Mouse (Mus musculus) frontal cortex, postnatal 14 days (tissue): ENCODE results near the gene Ctnnbl1.
A peak's percentile ranks its signal among the peaks of the same experiment; 100 is the strongest.

ENCODE experiments used
- DNase-seq, 2 experiments: peaks; one replicate each; pipeline ENCODE4 v3.0.0; 2022; ENCODE audit warnings: low spot score in 2 of 2

Gene Ctnnbl1

DNA sequence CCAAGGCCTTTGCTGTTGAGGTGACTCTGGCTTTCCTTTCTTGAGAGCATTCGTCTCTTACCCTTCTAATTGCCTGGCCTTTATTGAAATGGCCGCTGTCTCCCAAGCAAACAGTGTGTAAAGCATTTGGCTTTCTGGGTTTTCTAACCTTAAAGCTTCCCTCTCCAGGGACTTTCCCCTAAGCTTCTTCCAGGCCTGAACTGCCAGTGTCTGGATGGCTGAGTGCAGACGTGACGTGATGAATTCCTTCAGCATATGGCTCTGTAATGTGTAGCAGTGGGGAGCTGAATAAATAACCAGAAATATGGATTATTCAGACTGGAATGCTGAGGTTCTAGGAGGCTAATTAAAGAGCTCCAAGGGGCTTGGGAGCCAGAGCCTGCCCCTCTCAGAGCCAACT lies 84.1 kb downstream of the Ctnnbl1 start:
- peak in 1 of 2 experiments; percentile 2 for DNase-seq

DNA sequence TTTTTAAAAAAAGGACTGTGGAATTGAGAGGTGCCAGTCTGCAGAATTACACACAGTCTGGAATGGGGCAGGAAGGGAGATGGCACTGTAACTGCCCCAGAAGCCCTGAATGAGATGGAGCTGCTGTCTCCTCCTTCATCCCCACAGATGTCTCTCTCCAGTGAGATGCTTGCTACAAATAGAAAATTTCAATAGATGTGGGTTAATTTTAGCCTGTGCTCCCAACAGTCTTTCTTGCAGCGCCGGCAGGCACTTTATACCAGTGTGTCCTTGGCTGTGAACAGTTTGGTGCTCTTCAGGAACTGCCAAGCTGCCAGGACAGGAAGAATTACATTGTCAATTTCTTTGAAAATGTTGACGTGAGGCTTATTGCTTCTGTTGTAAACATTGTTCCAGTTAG lies 86.3 kb downstream of the Ctnnbl1 start:
- peak in 1 of 2 experiments; percentile 3 for DNase-seq

DNA sequence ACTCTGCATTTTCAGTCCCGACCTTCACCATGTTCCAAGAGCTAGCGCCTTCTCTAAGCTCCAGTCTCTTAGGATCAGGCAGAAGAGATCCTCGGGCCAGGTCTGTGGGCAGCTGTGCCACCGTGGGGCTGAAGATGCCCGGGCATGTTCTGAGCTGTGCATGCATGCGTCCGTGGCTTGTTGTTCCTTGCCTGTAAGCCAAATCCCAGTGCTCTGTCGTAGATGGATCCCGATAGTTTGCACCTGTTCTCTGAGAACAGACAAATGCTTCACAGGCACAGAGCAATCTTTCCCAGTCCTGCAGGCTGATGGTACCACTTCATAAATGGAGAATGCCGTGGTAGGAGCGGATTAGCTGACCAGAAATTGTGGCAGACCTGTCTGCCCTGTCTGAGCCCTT lies 87.0 kb downstream of the Ctnnbl1 start:
- peak in 1 of 2 experiments; percentile 4 for DNase-seq

DNA sequence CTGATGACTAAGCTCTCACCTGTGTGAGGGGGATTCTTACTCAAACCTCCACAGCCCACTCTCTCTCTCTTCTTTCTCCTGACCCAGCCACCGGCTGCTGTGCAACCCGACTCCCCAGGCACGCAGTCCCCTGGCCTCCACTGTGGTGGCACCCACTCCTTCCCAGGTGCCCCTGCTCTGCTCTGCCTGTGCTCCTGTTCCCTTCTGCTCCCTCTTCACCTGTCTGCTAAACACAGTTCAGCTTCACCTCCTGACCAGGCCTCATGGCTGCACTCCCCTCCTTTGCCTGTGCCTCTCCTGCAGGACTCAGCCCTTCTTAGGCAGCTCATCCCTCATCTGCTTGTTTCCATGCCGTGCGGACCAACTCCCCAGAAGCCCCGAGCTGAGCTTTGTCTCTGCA lies 92.9 kb downstream of the Ctnnbl1 start:
- DNase-seq: no peak

DNA sequence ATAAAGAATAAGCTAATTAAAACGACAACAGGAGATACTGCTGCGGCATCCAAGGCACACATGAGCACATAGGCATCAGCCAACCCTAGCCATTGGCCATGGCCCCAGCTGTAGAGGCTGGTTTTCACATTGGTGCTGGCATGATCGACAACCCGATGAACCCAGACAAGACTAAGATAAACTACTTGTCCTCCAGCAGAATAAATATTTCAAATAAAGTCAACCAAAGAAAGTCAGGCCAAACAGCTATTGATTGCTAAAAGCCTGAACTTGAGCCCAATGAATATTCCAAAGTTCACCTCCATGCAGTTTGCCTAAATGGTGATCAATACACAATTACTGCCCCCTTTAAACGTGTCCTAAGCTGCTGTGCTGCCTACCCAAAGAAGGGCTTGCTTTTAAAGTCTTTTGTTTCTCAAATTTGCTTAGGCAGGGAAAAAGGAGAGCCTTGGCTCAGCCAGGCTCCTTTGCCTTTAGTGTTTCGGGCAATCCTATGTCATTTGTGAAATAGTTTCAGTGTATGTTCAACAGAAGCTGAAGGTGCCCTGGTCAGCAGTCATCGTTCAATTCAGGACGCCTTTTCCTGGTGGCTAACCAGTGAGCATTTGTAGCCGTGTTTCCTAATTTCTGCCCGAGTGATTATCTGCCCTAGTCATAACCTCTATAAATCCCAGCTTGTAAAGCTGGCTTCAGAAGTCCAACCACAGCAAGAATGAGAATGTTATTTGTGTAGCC lies 93.6 kb downstream of the Ctnnbl1 start:
- no peak for DNase-seq

DNA sequence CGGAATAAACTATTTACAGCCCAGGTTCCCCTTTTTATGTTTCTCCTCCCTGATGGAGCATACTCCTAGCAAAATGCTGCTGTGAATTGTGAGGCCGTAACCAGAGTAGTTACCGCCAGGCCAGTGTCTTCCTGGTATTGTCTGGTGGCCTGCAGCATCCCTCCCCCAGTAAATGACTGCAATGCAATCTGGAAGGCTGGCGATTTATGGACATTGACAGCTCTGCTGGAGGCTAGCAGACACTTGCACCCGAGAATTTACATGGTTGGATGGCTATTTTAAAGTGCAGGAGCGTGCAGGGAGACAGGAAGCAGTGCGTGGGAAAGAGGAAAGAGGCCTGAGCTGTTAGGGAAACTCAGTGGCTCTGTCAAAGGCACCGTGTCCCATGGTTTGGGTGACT lies 99.8 kb downstream of the Ctnnbl1 start:
- no peak for DNase-seq

DNA sequence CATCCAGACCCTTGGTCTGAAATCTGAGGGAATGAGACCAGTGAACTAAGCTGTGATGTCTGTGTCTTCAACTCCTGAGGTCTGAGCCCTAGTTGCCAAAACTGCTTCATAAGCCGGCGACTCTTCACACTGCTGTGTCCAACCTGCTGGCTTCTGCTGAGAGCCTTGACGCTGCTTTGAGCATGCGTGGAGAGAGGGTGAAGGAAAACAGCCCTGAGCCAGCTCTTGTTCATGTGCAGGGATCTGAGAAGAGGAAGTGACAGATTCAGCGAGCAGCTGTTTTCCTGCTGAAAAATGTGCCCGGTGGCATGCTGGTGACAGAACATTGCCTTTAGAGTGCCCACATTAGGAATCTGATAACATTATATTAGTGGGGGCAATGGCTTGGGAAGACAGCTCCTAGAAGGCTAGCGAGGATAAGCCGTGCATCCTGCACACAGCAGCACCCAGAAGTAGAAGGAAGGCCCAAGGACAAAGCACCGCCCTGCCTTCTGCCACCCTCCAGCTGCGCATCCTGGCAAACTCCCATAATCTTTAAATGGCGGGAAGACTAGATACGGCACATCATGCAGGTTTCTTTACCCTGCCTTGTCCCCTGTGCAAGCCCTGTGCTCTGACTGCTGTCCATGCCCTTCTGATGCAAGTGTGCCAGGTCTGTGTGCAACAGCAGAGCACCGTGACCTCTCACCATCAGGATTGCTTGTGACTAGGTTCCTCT lies 101.2 kb downstream of the Ctnnbl1 start:
- DNase-seq: peak in 1 of 2 experiments; percentile 5

DNA sequence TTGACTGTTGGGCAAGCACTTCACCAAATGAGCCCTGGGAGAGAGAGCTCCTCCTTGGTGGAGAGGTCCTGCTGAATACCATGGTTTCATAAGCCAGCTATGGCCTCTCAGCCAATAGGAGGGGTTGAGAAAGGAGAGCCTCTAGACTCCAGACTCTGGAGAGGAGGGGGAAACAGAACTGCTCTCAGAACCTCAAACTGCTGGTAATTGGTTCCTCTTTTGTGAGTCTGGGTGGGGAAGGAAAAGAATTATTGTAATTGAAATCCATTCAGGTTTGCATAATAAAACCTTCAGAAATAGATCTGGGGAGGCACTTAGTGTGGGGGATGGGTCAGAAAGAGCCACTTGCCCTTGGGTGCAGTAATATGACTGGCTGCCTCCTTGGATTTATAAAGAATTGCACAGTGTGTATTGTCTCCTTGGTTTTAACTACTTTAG lies 103.5 kb downstream of the Ctnnbl1 start:
- DNase-seq: peak; percentile 2 to 4

DNA sequence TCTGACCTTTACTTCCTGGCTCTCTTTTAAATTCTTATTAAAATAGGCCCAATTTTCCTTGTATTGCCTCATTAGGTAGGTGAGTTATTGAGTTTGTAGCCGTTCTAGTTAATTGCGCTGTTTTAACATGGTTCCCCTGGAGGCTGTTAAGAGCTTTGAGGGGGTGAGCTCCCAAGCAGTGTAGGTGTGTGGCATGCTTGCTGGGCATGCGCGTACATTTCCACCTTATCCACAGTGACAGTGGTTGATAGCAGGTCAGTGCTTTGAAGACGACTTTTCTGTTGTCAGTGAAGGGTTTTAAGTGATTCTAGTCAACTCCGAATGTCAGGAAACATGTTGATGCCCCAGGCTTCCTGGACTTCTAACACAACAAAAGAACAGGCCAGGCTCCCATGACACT lies 103.9 kb downstream of the Ctnnbl1 start:
- peak; percentile 3 for DNase-seq

DNA sequence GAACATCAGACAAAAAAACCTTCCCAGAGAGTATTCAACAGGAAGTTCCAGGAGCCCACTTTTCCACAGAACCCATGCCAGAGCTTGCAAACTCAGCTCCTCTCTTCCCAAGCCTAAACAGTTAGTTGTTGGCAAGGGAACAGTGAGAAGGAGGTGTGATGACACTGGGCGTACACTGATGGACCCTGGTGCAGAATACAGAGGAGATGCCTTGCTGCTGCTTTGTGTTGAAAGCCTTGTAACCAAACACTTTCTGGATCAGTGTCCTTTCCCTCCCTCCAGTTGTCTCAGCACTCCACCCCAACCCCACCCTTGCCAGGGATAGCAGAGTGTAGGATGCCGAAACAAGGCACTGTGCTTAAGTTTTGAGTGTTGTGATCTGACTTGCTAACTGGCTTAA lies 107.5 kb downstream of the Ctnnbl1 start:
- peak in 1 of 2 experiments; percentile 3 for DNase-seq

DNA sequence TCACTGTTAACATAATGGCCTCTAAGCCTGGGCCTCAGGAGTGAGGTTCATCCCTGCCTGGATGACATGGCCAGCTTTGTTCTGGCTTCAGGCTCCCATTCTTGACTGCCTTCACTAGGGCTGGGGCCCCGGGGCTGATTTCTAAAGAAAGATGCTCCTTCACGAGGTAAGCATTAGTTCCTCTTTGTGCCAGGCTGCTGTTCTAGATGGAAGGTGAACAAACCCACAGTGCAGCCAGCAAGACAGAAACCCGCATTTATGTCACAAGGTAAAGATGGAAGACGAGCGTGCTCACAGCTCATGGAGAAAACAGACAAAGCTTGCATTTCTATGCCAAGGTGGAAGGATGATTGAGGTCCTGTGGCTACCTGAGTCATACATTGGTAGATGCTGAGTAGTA lies 108.6 kb downstream of the Ctnnbl1 start:
- DNase-seq: no peak

DNA sequence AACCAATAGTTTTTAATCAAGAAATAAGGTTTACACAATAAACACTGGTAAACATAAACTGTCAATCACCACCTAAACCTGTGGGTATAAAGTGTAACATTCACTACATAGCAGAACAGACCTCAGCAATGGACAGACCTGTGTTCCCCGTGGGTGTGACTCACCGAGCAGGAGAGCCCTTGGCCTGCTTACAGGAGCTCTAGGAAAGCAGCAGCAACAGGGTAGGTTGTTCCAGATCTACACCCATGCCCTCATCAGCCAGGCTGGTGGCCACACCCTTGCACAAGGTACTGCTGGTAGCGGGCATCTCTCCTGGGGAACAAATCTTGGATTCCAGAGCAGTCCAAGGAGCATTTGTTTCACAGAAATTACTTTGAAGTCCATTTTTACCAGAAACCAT lies 115.9 kb downstream of the Ctnnbl1 start:
- DNase-seq: no peak

DNA sequence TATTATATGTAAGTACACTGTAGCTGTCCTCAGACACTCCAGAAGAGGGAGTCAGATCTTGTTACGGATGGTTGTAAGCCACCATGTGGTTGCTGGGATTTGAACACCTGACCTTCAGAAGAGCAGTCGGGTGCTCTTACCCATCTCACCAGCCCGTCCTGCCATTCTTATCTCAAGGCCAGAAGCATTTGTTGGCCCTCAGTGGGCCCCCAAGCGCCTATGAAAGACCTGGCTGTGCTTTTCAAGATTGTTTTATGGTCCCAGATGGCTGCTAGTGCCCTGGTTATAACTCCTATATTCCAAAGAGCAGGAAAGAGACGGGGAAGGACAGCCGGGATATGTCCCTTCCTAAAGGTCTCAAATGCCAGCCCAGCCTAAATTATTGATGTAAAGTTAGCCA lies 118.6 kb downstream of the Ctnnbl1 start:
- no peak for DNase-seq

DNA sequence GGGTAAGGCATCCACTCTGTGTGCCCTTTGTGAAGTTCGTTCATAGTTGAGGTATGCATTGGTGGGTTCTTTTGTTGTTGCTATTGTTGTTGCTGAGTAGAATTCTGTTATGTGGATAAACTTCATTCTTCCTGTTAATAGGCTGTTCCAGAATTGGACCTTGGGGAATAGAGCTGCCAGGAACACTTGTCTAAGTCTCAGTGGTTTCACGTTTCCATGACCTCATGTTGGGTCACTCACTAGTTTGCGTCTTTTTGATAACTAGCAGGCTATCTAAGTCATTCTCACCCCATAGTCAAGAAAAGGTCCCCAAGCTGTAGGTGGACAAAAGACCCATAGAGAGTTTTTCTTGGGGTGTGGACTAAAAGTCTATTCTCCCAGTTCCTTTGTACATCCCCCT lies 120.3 kb downstream of the Ctnnbl1 start:
- no peak for DNase-seq

DNA sequence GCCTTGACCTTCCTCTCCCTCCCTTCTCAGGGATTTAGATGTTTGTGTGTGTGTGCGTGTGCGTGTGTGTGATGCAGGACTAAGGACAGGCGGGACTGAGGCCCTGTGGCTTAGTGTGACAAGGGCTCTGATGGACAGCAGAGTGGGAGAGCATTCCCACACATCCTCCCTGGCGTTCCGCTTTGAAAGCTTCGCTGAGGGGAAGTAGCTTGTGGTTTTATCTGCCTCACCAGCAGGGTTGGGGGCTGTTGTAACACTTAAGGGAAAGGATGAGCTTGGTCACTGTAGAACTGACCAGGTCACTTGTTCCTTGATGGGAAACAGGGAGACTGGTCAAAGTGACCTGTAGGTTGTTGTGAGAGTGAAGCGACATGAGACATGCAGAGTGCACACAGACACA lies 121.1 kb downstream of the Ctnnbl1 start:
- no peak for DNase-seq

DNA sequence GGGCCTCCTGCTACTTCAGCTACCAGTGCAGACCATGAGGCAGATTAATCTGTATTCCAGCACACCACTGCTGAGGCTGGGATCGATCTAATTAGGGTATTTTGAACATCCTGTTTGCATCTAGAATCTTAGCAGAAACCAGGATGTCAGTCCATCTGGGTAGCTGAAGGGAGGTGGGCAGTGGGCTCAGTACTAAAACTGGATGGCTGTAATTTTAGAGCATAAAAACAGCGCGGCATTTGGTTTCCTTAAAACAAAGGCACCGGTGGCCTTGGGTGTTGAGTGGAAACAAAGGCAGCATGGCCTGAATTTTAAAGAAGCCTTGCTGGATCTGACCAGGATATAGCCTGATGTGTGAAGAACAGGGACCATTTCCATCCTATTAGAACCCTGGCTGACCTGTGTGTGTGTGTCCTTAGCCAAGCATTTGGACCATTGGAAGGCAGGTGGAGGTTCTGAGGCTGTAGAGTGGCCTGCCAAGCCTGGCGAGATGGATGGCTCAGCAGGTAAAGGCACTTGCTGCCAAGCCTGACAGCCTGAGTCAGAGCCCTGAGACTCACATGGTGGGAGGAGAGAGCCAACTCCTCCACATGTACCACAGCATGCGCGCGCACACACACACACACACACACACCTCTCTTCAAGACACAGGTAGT lies 122.0 kb downstream of the Ctnnbl1 start:
- DNase-seq: no peak

DNA sequence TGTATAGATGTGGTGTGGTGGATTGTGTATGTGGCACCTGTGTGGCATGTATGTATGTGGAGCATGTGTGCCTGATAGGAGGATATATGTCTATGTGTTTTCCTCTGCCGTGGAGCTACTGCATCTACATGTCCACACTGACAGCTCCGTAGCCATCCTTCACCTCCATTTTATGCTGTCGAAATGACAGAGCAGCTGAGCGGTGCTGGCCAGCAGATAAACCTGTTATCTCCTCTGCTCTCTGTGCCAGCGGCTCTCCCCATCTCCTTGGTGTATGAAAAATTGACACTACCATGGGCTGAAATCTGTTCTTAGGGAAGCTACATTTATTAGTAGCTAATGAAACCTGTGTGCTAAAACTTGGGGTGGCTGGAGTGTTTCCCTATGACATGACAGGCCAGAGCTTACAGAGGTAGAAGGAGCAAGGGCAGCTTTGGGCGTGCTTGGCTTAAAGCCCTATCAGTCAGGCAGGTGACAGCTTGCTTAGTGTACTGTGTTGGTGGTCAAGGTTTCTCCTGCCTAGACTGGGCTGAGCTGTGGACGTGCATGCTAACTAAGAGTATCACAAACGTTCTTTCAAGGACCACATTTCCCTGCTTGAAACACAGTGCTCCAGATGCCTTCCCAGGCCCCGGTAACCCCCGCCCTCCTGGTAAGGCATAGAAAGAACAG lies 124.2 kb downstream of the Ctnnbl1 start:
- DNase-seq: no peak

DNA sequence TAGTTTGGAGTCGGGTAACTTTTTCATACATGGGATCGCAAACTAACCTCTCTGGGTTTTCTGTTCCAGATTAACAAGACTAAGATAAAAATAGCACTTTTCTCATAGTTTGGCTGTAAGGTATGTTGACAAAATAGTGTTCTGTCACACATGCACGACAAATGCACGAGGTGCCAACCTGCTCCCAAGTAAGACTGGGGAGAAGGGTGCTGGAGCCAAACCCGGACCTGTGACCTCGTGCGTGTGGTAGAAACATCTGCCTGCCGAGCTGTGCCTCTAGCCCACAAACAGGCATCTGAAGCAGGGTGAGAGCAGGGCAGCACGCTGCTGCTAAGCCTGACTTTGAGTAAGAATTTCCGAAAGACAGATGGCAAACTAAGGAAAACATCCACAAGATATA lies 125.1 kb downstream of the Ctnnbl1 start:
- DNase-seq: no peak

DNA sequence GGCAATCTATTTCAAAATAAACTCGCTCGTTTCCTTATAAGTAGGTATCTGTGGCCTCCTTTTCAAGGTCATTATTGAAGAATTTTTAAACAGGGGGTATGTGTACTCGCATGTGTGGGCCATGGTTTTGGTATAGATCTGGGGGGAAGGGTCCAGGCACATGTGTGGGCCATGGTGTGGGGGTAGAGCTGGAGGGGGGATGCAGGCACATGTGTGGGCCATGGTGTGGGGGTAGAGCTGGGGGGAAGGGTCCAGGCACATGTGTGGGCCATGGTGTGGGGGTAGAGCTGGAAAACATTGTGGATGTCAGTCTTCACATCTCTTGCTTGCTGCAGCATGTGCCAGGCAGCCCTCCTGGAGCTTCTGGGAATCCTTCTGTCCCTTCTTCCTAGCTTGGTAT lies 129.9 kb downstream of the Ctnnbl1 start:
- no peak for DNase-seq

DNA sequence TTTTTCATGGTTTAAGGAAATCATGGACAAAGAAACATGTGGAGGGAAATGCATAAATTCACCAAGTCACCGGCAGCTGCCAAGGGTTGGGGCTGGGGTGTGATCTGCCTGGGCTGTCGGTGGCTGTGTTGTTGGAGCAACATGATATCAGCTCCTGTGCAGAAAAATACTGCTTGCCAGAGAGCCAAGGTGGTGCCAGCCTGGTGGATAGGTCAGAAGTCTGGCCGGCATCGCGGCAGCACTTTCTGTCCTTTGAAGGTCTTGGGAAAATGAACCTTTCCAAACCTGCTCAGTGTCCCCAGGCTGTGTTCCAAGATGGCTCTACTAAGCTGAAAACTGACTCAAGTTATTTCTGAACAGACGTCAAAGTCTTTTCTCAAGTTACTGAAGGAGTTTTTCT lies 133.0 kb downstream of the Ctnnbl1 start:
- no peak for DNase-seq

DNA sequence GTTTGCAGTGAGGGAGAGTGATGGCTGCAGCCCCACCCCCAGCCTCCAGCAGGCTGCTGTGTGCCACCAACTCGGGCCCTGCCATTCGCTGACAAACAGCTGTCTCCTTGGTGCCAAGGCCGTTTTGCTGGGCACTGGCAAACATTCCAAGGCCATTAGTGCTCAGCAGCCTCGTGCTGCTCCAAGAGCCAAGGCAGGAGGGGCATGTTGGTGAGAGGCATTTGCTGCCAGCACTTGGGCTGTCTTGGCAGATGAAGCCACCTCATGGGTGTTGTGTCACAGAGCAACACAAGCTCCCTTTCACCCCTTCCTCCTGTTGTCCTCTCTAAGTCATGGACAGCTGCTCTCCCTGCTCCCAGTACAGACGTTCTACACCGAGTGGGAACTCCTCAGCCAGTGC lies 136.0 kb downstream of the Ctnnbl1 start:
- DNase-seq: peak in 1 of 2 experiments; percentile 44

DNA sequence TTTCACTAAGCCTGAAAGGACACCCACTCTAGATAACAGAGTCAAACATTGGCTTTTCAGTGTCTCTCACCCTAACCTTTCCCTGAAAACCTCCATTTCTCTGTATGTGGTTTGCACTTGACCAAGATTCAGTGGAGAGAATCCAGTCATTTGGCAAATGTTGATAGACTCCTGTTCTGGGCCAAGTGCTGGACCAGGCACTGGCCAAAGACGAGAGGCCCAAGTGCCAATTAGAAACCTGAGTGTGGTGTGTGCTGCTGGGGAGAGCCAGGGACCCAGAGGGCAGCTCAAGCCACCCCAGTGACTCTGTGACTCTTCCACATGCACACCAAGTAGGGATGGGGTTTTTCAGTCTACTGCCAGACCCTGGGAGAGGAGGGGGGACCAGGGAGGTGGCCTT lies 136.5 kb downstream of the Ctnnbl1 start:
- DNase-seq: no peak
